Mouse (Mus musculus): ENCODE measurements around the gene Tns3. TPM values are rescaled to one million over a fixed set of nuclear protein-coding genes. Genes with fewer than 3 reads are reported as not detected.

The Tns3 gene
- polyA plus RNA-seq, 1 experiment from 2014 or later, result 21.1 TPM

DNA sequence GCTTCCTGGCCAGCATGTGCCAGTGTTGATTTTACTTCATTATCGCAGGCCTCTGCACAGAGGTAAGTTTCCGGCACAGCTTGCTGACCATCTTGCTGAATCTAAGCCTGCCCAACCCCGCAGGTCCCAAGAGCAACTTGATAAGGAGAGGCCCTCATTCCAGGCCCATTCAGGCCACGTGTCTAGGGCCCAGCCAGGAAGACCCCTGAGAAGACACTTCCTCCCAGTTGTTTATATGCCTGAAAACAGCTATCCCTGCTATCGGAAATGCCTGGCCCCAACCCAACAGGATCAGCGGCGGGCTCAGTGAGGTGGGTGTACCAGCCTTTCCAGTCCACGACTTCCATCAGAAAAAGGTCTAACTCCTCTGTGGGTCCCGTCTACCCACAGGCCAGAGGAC is 194.8 kb downstream of the Tns3 start:
- H3K27ac ChIP-seq, result peak overlapping the region; percentile 89
- ATAC-seq, result peak; percentile 37
- no peak overlapping the region for H3K9ac ChIP-seq
- WGBS, result 37% methylated on average over 9 of the region's 9 CpGs
- no peaks in the 10 kb centered on the region for H3K36me3 ChIP-seq
- no peaks in the 10 kb centered on the region for H3K27me3 ChIP-seq (replicated peaks)
- no peak overlapping the region for H3K4me3 ChIP-seq (replicated peaks)
- peaks cover 54% of the 10 kb centered on the region for H3K4me1 ChIP-seq (replicated peaks)
- no peaks in the 10 kb centered on the region for H3K9me3 ChIP-seq
- 0 out of 2 replicates have a peak overlapping the region, but pooled peaks have one; percentile 0 for H3K4me2 ChIP-seq (replicated peaks)

GRCm38 (mm10) chr11:8468161-8469091 is 195.9 kb downstream of the Tns3 start:
- H3K9me3 ChIP-seq, result no peaks in the 10 kb centered on the region
- H3K4me3 ChIP-seq (replicated peaks), result peak overlapping the region; percentile 45
- ATAC-seq, result peak; percentile 81
- peak overlapping the region; percentile 60 for H3K9ac ChIP-seq
- H3K36me3 ChIP-seq, result 0 out of 2 replicates have a peak, but pooled peaks cover 5% of the 10 kb centered on the region
- peak overlapping the region; percentile 84 for H3K4me2 ChIP-seq (replicated peaks)
- WGBS, result 2% methylated on average over 33 of the region's 33 CpGs
- no peaks in the 10 kb centered on the region for H3K27me3 ChIP-seq (replicated peaks)
- H3K27ac ChIP-seq, result peak overlapping the region; percentile 89
- peaks cover 57% of the 10 kb centered on the region for H3K4me1 ChIP-seq (replicated peaks)

- peaks cover 54% of the 10 kb centered on the region for H3K4me1 ChIP-seq (replicated peaks)
These were observed 196.8 kb downstream of the Tns3 start for GRCm38 (mm10) chr11:8467403-8468160.

GRCm38 (mm10) chr11:8463866-8464265 is 200.5 kb downstream of the Tns3 start:
- peak; percentile 27; the same call in 1 of the 2 replicates for ATAC-seq
- H3K4me2 ChIP-seq (replicated peaks), result no peak overlapping the region
- no peaks in the 10 kb centered on the region for H3K9me3 ChIP-seq
- H3K9ac ChIP-seq, result no peak overlapping the region
- peaks cover 45% of the 10 kb centered on the region for H3K4me1 ChIP-seq (replicated peaks)
- no peak overlapping the region for H3K4me3 ChIP-seq (replicated peaks)
- 0 out of 2 replicates have a peak, but pooled peaks cover 5% of the 10 kb centered on the region for H3K36me3 ChIP-seq
- WGBS, result 57% methylated on average over 2 of the region's 2 CpGs
- H3K27me3 ChIP-seq (replicated peaks), result no peaks in the 10 kb centered on the region
- no peak overlapping the region for H3K27ac ChIP-seq

More at GRCm38 (mm10) chr11:8467403-8468160, 196.8 kb downstream of the Tns3 start:
- H3K4me3 ChIP-seq (replicated peaks), result peak overlapping the region; percentile 45
- 0 out of 2 replicates have a peak, but pooled peaks cover 5% of the 10 kb centered on the region for H3K36me3 ChIP-seq
- H3K27ac ChIP-seq, result peak overlapping the region; percentile 89
- H3K9ac ChIP-seq, result peak overlapping the region; percentile 60; the same call in 1 of the 2 replicates
- peak overlapping the region; percentile 84 for H3K4me2 ChIP-seq (replicated peaks)
- 33% methylated on average over 13 of the region's 13 CpGs for WGBS
- no peaks in the 10 kb centered on the region for H3K9me3 ChIP-seq
- no peak for ATAC-seq
- no peaks in the 10 kb centered on the region for H3K27me3 ChIP-seq (replicated peaks)

DNA sequence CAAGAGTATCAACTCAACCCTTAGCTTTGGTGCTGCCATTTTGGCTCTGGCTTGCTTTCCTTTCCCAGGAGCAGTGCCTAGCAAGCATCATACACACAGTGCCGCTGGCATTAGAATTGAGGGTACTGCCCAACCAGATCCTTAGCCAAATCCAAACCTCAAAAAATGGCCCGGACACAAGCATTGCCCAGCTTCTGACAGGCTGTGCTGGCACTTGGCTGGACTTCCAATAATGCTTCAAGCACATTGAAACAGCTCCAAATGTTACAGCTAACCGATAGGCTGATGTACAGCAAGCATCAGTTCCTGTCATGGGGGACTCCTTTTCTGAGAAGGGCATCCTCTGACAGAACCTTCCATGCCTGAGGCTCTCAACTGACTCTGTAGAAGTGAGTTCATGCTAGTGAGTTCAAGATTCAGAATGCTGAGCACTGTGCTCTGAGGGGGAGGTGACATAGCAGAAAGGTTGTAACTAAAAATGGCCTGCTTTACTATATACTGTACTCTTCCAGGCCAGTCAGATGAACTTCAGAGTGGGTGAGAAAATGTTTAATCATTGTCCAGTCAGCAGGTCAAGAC is 201.4 kb downstream of the Tns3 start:
- Histone ChIP-seq H3K36me3 (0 out of 2 replicates have a peak, but pooled peaks cover 5% of the 10 kb centered on the region), H3K27ac (no peak overlapping the region)

DNA sequence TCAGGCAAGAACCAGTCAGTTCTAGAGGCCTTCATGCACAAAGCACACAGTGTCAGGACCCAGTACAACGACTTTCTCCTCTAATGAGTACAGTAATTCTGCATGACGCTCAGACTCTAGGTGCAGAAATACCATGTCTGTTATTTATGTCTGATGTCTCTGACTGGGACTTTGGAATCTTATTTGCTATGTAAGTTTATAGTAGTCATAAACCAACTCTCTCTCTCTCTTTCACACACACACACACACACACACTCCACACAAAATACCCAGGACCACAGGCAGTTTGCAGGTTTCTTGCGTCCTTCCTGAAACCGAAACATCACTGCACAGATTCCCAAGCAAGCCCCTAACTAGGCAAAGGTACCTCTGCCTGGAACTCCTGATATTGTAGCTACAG is 203.5 kb downstream of the Tns3 start:
- H3K36me3 ChIP-seq, result 0 out of 2 replicates have a peak, but pooled peaks cover 5% of the 10 kb centered on the region

More for the DNA sequence above, 201.4 kb downstream of the Tns3 start:
- H3K4me3 ChIP-seq (replicated peaks), result no peak overlapping the region
- peaks cover 39% of the 10 kb centered on the region for H3K4me1 ChIP-seq (replicated peaks)
- ATAC-seq, result no peak
- WGBS, result 93% methylated on average over 3 of the region's 3 CpGs
- no peak overlapping the region for H3K4me2 ChIP-seq (replicated peaks)
- H3K9ac ChIP-seq, result no peak overlapping the region
- no peaks in the 10 kb centered on the region for H3K27me3 ChIP-seq (replicated peaks)
- no peaks in the 10 kb centered on the region for H3K9me3 ChIP-seq

DNA sequence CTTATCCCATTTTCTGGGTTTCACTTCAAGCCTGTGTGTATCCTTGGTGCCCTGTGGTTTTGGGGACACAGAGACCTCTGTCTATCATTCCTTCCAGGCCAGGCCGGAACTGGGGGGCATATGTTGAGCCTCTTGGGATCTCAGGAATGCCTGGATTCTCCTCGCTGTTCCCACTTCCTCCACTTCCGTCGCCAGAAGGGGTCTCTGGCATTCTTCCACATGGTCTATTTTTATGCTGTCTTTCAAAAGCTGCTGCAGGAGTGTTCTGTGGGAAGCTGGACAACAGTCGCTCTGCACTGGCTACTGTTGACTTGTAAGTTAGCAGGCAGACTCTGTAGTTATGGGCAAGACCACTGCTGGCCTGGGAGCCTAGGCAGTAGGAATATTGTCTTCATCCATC is 206.4 kb downstream of the Tns3 start:
- no peak for ATAC-seq
- Histone ChIP-seq H3K9me3 (no peaks in the 10 kb centered on the region), H3K27me3 (replicated peaks) (no peaks in the 10 kb centered on the region), H3K27ac (0 out of 2 replicates have a peak overlapping the region, but pooled peaks have one; percentile 0), H3K4me2 (replicated peaks) (no peak overlapping the region), H3K36me3 (no peaks in the 10 kb centered on the region; the same call in 1 of the 2 replicates), H3K4me3 (replicated peaks) (no peak overlapping the region), H3K4me1 (replicated peaks) (peaks cover 23% of the 10 kb centered on the region), H3K9ac (no peak overlapping the region)
- 33% methylated on average over 5 of the region's 5 CpGs for WGBS

More for the DNA sequence above, 203.5 kb downstream of the Tns3 start:
- 55% methylated on average over 4 of the region's 4 CpGs for WGBS
- H3K27me3 ChIP-seq (replicated peaks), result no peaks in the 10 kb centered on the region
- no peak overlapping the region for H3K4me2 ChIP-seq (replicated peaks)
- peaks cover 28% of the 10 kb centered on the region for H3K4me1 ChIP-seq (replicated peaks)
- H3K27ac ChIP-seq, result no peak overlapping the region
- ATAC-seq, result peak; percentile 46
- H3K9ac ChIP-seq, result no peak overlapping the region
- no peaks in the 10 kb centered on the region for H3K9me3 ChIP-seq
- H3K4me3 ChIP-seq (replicated peaks), result no peak overlapping the region

DNA sequence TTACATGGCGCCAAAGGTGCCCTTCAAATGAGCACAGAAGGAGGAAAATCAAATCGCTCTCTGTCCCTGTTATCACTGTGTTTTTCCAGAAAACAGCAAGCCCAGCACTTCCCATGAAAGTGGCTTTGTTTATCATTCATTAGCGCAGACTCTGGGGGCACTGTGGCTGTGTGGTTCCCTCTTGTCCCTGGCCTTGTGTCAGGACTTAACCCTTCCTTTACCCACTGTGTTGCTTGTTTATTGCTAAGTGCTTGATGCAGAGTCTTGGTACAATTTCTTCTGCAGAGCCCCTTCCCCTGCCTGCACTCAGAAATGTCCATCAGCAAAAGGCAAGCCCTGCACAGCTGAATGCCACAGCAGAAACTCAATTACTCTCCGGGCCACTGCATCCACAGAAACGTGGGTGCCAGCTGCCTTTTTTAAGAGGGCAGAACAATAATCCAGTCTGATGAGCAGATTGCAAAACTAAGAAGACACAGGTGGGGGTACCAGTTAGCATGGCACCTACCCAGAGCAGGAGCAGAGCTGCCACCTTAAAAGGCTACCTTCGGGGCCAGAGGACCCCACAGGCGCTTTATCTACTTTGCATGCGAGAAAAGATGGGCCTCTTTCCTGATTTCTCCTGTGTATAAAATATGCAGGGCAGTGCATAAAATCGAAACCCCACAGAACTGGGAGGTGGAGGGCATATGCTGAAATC is 207.6 kb downstream of the Tns3 start:
- H3K9ac ChIP-seq, result no peak overlapping the region
- no peak overlapping the region for H3K27ac ChIP-seq

DNA sequence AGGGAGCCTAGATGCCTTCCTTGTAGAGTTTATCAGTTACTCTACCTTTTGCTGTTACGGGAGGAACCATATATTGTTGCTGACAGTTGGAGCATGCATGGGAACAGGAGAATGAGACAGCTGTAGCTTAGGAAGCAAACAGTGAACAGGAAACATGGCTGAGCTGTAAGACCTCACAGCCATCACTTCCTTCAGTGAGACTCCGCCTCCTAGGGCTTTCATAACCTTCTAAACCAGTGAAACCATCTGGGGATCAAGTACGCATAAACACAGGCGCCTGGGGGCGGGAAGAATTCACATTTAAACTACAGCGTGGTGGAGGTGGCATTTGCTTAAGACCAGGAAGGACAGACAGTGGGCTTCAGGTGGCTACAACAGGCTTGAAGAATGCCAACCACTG is 208.7 kb downstream of the Tns3 start:
- H3K9me3 ChIP-seq, result no peaks in the 10 kb centered on the region
- H3K4me1 ChIP-seq (replicated peaks), result peaks cover 22% of the 10 kb centered on the region
- peaks cover 3% of the 10 kb centered on the region; the same call in 1 of the 2 replicates for H3K36me3 ChIP-seq
- no peak overlapping the region for H3K9ac ChIP-seq
- no peak for ATAC-seq
- H3K4me3 ChIP-seq (replicated peaks), result no peak overlapping the region
- 66% methylated on average over 6 of the region's 6 CpGs for WGBS
- H3K27ac ChIP-seq, result no peak overlapping the region
- no peak overlapping the region for H3K4me2 ChIP-seq (replicated peaks)
- no peaks in the 10 kb centered on the region for H3K27me3 ChIP-seq (replicated peaks)

More for the DNA sequence above, 207.6 kb downstream of the Tns3 start:
- H3K9me3 ChIP-seq, result no peaks in the 10 kb centered on the region
- no peaks in the 10 kb centered on the region; the same call in 1 of the 2 replicates for H3K36me3 ChIP-seq
- H3K4me2 ChIP-seq (replicated peaks), result no peak overlapping the region
- peaks cover 23% of the 10 kb centered on the region for H3K4me1 ChIP-seq (replicated peaks)
- H3K4me3 ChIP-seq (replicated peaks), result no peak overlapping the region
- 0 out of 2 replicates have a peak, but pooled peaks have one; percentile 16 for ATAC-seq
- 65% methylated on average over 9 of the region's 9 CpGs for WGBS
- no peaks in the 10 kb centered on the region for H3K27me3 ChIP-seq (replicated peaks)

- no peak overlapping the region for H3K4me2 ChIP-seq (replicated peaks)
- H3K27me3 ChIP-seq (replicated peaks), result no peaks in the 10 kb centered on the region
- H3K36me3 ChIP-seq, result peaks cover 16% of the 10 kb centered on the region; the same call in 1 of the 2 replicates
- 0 out of 2 replicates have a peak, but pooled peaks cover 8% of the 10 kb centered on the region for H3K4me1 ChIP-seq (replicated peaks)
- H3K4me3 ChIP-seq (replicated peaks), result no peak overlapping the region
- H3K9me3 ChIP-seq, result no peaks in the 10 kb centered on the region
- no peak overlapping the region for H3K27ac ChIP-seq
- ATAC-seq, result no peak
- no peak overlapping the region for H3K9ac ChIP-seq
- WGBS, result 94% methylated on average over 6 of the region's 6 CpGs
These were observed 211.1 kb downstream of the Tns3 start for GRCm38 (mm10) chr11:8453252-8453651.

DNA sequence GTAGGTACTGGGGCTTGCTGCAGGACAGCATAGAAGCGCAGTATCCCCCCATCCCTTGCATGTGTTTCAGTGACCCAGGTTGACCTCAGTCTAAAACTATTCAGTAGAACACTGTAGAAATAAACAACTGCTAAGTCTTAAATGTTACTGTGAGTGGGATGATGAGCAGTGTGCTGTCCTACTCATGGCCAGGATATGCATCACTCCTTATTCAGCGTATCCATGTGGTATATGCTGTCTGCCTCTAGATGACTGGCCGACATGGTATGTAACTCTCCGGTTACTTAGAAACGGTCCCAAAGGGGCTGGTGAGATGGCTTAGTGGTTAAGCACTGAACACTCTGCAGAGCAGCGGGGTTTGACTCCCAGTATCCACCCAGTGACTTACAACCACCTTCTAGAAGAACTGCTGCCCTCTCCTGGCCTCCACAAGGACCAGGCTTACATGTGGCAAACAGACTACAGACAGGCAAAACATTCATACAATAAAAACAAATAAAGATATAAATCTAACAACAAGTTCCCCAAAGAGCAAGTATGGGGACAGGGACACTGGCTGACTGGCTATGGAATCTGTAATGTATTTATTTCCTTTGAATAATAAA is 212.6 kb downstream of the Tns3 start:
- Histone ChIP-seq H3K36me3 (peaks cover 24% of the 10 kb centered on the region), H3K9ac (no peak overlapping the region), H3K27me3 (replicated peaks) (no peaks in the 10 kb centered on the region), H3K4me3 (replicated peaks) (no peak overlapping the region), H3K4me2 (replicated peaks) (no peak overlapping the region), H3K27ac (no peak overlapping the region), H3K4me1 (replicated peaks) (0 out of 2 replicates have a peak, but pooled peaks cover 6% of the 10 kb centered on the region), H3K9me3 (no peaks in the 10 kb centered on the region)
- 87% methylated on average over 6 of the region's 6 CpGs for WGBS
- ATAC-seq, result no peak
